Mouse (Mus musculus): ENCODE data around the gene Abcg4.

The Abcg4 gene

GRCm38 (mm10) chr9:44268432-44268831 lies 20.0 kb downstream of the Abcg4 start, which contains the start of gene Nlrx1:
Gene Nlrx1, minus strand, starts transcription at chr9:44268599.
- no peak for DNase-seq

DNA sequence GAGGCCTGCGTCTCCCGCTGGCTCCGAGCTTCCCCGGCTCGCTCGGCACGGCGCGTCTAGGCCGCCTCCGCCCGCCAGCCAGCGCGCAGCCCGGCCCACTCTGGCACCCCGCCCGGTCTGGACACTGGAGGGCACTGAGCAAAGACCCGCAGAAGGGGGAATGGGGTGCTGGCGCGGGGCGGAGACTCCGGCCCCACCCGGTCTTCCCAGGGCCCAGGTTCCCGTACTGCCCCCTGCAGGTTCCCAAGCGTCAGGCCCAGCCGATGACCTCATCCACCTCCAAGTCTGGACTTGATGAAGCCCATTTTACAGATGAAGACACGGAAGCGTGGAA lies 20.4 kb downstream of the Abcg4 start:
- peak; percentile 64 to 83 for DNase-seq

- DNase-seq: no peak
These were observed 20.9 kb downstream of the Abcg4 start for GRCm38 (mm10) chr9:44267319-44268026.

DNA sequence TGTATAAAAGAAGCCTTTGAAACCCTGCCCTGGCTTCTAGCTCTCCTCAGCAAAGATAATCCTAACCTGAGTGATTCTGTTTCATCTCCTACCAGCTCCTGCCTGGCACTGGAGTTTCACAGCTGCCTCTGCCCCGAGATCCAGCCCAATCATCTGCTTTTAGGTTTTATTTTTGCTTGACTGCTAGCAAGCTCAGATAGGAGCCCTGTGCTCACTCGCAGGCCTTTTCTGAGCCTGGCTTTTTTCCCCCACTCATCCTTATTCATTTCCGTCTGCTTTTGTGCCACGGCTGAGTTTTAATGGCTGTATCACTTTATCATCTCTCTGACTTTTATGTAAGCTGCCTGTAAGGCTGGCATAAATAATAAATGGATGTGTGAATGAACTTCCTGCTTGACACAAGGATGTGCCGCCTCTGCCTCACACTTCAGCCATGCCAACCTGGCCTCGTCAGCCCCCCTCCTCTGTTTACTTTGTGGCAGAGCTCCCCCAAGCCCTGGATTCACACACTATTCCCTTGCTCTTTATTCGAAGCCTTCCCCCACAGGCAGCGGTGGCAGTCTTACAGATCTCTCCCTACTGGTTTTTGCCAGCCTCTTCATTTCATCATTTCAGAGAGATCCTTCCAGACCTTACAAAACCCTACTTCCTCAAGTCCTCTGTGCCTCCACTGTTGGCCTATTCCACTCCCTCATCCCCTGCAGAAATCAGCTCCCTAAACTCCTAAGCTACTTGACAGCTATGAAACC lies 21.8 kb downstream of the Abcg4 start:
- DNase-seq: no peak

- DNase-seq: no peak
These were observed 27.0 kb downstream of the Abcg4 start for GRCm38 (mm10) chr9:44261388-44261787.

GRCm38 (mm10) chr9:44259014-44259413 lies 29.4 kb downstream of the Abcg4 start:
- no peak for DNase-seq

GRCm38 (mm10) chr9:44256213-44256612 lies 32.2 kb downstream of the Abcg4 start:
- DNase-seq: no peak

- DNase-seq: no peak
These were observed 33.3 kb downstream of the Abcg4 start for GRCm38 (mm10) chr9:44255136-44255521.

DNA sequence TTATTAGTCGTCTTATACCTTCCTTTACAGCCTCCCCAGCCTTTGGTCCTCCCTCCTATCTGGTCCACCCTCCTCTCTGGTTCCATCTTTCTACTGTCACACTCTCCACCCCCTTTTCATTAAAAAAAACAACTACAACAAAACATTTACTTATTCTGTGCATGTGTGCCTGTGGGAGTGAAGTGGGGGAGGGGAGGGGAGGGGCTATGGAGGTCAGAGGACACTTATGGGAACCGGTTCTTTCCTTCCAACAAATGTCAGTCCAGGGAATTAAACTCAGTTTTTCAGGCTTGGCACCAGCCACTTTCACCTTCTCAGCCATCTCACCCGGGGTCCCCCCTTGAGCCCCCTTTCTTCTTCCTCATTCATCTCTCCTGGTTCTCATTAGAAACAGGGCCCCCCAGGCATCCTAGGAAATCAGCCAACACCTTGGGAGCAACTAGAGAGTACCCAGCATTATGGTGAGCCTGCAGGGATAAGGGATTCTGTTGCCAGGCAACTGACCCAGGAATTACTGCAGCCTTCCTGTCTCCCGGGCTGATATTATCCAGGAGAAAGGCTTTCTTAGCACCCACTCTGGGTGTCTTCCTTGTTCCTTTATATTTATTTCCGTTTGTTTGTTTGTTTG lies 33.8 kb downstream of the Abcg4 start:
- no peak for DNase-seq

DNA sequence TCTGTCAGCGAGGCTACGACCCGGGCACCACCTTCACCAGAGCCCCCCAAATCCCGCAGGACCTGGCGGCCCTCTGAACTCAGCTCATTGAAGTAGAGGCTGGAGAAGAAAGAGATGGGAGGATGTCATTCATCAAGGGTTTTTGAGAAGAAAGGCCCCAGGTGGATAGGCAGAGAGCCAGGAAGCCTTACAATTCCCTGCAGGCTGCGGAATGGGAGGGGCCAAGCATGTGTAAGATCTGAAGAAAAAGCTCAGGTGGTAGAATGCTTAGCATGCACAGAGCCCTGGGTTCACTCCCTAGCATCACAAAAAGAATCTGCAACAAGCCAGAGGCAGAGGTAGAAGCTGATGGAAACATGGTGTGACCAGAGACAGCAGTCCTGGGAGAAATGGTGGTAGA lies 35.0 kb downstream of the Abcg4 start:
- no peak for DNase-seq

DNA sequence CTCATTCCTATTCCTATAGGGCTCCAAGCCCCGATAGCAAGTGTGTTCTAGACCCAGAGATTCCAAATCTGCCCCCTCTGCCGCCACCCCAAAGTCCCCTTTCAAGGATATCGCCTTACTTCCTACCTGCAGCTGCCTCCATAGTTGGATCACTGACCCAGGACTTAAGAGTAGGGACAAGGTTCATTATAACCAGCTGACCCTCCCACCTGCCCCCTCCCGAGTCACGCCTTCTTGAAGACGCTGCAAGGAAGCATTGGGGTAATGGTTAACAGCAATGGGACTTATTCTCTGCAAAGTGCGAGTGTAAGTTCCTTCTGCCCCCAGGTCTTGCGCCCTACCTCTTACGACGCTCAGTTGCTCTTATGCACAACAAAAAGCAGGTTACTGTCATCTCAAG lies 37.1 kb downstream of the Abcg4 start, which contains the start of gene Pdzd3:
Gene Pdzd3, minus strand, starts transcription at position 158 of the 400 bp plus-strand sequence.
- DNase-seq: no peak

GRCm38 (mm10) chr9:44250445-44250844 lies 38.0 kb downstream of the Abcg4 start:
- no peak for DNase-seq

DNA sequence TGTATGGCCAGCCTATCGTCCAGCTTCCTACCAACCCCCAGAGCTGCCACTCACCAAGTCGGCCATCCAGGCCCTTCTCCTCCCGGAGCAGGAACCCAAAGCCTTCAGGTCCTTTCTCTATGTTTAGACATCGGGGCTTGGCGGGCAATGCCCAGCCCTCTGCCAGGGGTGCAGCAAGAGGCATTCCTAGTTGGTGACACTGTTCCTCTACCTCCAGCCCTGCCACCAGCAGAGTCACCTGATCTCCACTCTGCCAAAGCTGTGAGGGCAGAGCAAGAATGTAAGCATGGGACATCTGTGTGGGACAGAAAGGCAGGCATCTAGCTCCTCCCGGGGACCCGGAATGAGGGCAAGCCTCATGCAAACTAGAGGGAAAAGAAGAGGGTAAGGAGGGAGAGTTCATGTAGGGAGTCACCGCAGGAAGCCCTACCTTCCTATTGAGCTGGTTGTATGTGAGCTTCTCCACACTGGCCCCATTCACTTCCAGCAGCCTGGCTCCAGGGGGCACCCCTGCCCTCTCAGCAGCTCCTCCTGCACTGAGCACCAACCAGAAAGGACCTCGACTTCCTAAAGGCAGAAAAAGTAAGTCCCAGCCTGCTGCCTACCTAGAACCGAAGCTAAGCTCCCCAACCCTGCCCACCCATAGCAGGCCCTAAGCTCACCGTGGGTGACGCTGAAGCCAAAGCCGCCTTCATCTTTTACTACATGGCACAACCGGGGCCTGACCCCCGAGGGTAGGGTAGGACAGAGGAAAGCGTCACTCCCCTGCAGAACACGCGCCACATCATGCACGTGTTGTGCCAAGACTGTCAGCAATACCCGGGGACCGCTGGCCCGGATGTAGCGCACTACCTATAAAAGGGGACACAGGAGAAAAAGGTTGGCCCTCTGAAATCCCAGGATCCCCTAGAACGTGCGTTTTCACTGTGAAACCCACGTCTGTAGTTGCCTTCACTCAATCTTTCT lies 39.0 kb downstream of the Abcg4 start:
- DNase-seq: peak; percentile 41 to 52

GRCm38 (mm10) chr9:44247907-44248306 lies 40.5 kb downstream of the Abcg4 start:
- DNase-seq: no peak

DNA sequence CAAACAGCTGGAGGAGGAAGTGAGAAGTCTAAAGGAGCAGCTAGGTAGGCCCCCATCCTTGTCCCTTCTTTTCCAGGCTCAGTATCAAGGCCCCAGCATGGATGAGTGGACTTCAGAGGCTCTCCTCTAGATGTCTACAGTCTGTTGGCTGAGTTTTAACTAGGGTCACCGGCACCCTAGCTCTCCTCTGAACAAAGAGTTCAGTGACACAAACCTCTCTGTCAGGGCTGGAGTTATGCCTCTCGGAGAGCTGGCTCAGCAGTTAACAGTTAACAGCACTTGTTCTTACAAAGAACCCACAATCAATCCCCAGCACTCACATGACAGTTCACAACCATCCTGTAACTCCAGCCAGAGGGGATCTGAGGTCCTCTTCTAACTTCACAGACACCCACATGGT lies 44.8 kb downstream of the Abcg4 start:
- no peak for DNase-seq

GRCm38 (mm10) chr9:44241418-44241817 lies 47.0 kb downstream of the Abcg4 start:
- DNase-seq: no peak

- DNase-seq: no peak
These were observed 47.5 kb downstream of the Abcg4 start for GRCm38 (mm10) chr9:44240911-44241310.

- DNase-seq: no peak
These were observed 48.0 kb downstream of the Abcg4 start, which contains the start of gene Ccdc153 for GRCm38 (mm10) chr9:44240399-44240798. Gene Ccdc153, plus strand, starts transcription at chr9:44240676.

GRCm38 (mm10) chr9:44239447-44239846 lies 49.0 kb downstream of the Abcg4 start:
- peak in 1 of 2 experiments; percentile 52 for DNase-seq

GRCm38 (mm10) chr9:44238501-44239190 lies 49.8 kb downstream of the Abcg4 start:
- no peak for DNase-seq

- DNase-seq: no peak
These were observed 51.3 kb downstream of the Abcg4 start for GRCm38 (mm10) chr9:44237128-44237527.

- no peak for DNase-seq
These were observed 51.8 kb downstream of the Abcg4 start for GRCm38 (mm10) chr9:44236601-44237000.

Data from spleen, adult 18-20 months (tissue).